Mouse (Mus musculus): ENCODE data around the gene Gps2. TPM values are rescaled to one million over a fixed set of nuclear protein-coding genes. Genes with fewer than 3 reads are reported as not detected.
"Not testable (repeated sequence)": the region's sequence is repeated elsewhere in the genome, so short reads cannot be mapped to it uniquely, and the experiment has no call there.

The Gps2 gene
- total RNA-seq, 2 experiments from 2014 or later = 35.9 to 44.5 TPM

- DNase-seq (ENCODE audit: low spot score in 2 of 2) = peak; percentile 53 to 76
Measured at GRCm38 (mm10) chr11:69935137-69935879, 21.6 kb downstream of the Gps2 start, which contains the start of gene Ybx2. Ybx2 (plus strand) TSS chr11:69935796.

GRCm38 (mm10) chr11:69936156-69936555 lies 22.5 kb downstream of the Gps2 start:
- no peak for DNase-seq (ENCODE audit: low spot score in 2 of 2)

- no peak for DNase-seq (ENCODE audit: low spot score in 2 of 2)
Measured at GRCm38 (mm10) chr11:69936714-69937347, 23.1 kb downstream of the Gps2 start.

- DNase-seq (ENCODE audit: low spot score in 2 of 2) = peak in 1 of 2 experiments; percentile 71
Measured at GRCm38 (mm10) chr11:69937385-69937784, 23.7 kb downstream of the Gps2 start.

- DNase-seq (ENCODE audit: low spot score in 2 of 2) = no peak
Measured at GRCm38 (mm10) chr11:69937834-69938233, 24.1 kb downstream of the Gps2 start.

- DNase-seq (ENCODE audit: low spot score in 2 of 2) = no peak
Measured at GRCm38 (mm10) chr11:69938401-69938979, 24.8 kb downstream of the Gps2 start.

- no peak for DNase-seq (ENCODE audit: low spot score in 2 of 2)
Measured at GRCm38 (mm10) chr11:69939181-69939580, 25.5 kb downstream of the Gps2 start.

GRCm38 (mm10) chr11:69939731-69940130 lies 26.0 kb downstream of the Gps2 start:
- DNase-seq (ENCODE audit: low spot score in 2 of 2) = no peak

- no peak for DNase-seq (ENCODE audit: low spot score in 2 of 2)
Measured at GRCm38 (mm10) chr11:69940962-69941361, 27.3 kb downstream of the Gps2 start.

GRCm38 (mm10) chr11:69945216-69945615 lies 31.5 kb downstream of the Gps2 start:
- no peak for DNase-seq (ENCODE audit: low spot score in 2 of 2)

GRCm38 (mm10) chr11:69945997-69946891 lies 32.6 kb downstream of the Gps2 start:
- no peak for DNase-seq (ENCODE audit: low spot score in 2 of 2)

GRCm38 (mm10) chr11:69947337-69948065 lies 33.8 kb downstream of the Gps2 start:
- peak in 1 of 2 experiments; percentile 56 for DNase-seq (ENCODE audit: low spot score in 2 of 2)

GRCm38 (mm10) chr11:69948066-69948762 lies 34.5 kb downstream of the Gps2 start, which contains the start of gene Slc2a4:
Slc2a4 (minus strand) TSS chr11:69948188.
- peak; percentile 89 to 96 for DNase-seq (ENCODE audit: low spot score in 2 of 2)

GRCm38 (mm10) chr11:69948763-69949150 lies 35.1 kb downstream of the Gps2 start:
- DNase-seq (ENCODE audit: low spot score in 2 of 2) = peak; percentile 72 to 88

- DNase-seq (ENCODE audit: low spot score in 2 of 2) = no peak
Measured at GRCm38 (mm10) chr11:69950807-69951459, 37.2 kb downstream of the Gps2 start.

GRCm38 (mm10) chr11:69952274-69952673 lies 38.6 kb downstream of the Gps2 start:
- DNase-seq (ENCODE audit: low spot score in 2 of 2) = no peak

- DNase-seq (ENCODE audit: low spot score in 2 of 2) = no peak
Measured at GRCm38 (mm10) chr11:69953267-69953915, 39.7 kb downstream of the Gps2 start.

- not testable (repeated sequence) for DNase-seq (ENCODE audit: low spot score in 2 of 2)
Measured at GRCm38 (mm10) chr11:69955618-69956017, 41.9 kb downstream of the Gps2 start.

GRCm38 (mm10) chr11:69956218-69956617 lies 42.5 kb downstream of the Gps2 start:
- DNase-seq (ENCODE audit: low spot score in 2 of 2) = no peak
